Mouse (Mus musculus) hindbrain, embryonic 10.5 days (tissue): ENCODE results near the gene Qpctl. TPM values are rescaled to one million over a fixed set of nuclear protein-coding genes. Genes with fewer than 3 reads are reported as not detected.

ENCODE experiments used
- DNase-seq: peaks from one replicate; pipeline ENCODE4 v3.0.0-alpha.2; 2017; ENCODE audit warnings: low spot score
- H3K27ac ChIP-seq: fragments of 300-500 bp; sonication (generic); 2 replicates; pipeline ENCODE4 v1.5.1; 2016; ENCODE audit warnings: mild to moderate bottlenecking, moderate library complexity
- H3K27me3 ChIP-seq: fragments of 300-500 bp; sonication (generic); 2 replicates; pipeline ENCODE4 v1.6.1; 2016; ENCODE audit warnings: mild to moderate bottlenecking; ENCODE audit not compliant: poor library complexity, insufficient read depth, severe bottlenecking
- H3K36me3 ChIP-seq: fragments of 300-500 bp; sonication (generic); 2 replicates; pipeline ENCODE4 v1.6.1; 2016; ENCODE audit warnings: mild to moderate bottlenecking, moderate library complexity
- H3K4me1 ChIP-seq: fragments of 300-500 bp; sonication (generic); replicated peaks from 2 replicates; pipeline ENCODE4 v1.6.1; 2016; ENCODE audit warnings: mild to moderate bottlenecking
- H3K4me3 ChIP-seq: fragments of 300-500 bp; sonication (generic); 2 replicates; pipeline ENCODE4 v1.5.1; 2016; ENCODE audit warnings: mild to moderate bottlenecking, moderate library complexity
- H3K9me3 ChIP-seq: fragments of 300-500 bp; sonication (generic); 2 replicates; pipeline ENCODE4 v1.6.1; 2016; ENCODE audit warnings: mild to moderate bottlenecking, moderate library complexity
- WGBS: fragments of 180-500 bp; shearing (Covaris S2); methylation state at CpG from one replicate; pipeline ENCODE4 v1.1.7; 2016; 5-methylcytosine and 5-hydroxymethylcytosine counted together
- polyA plus RNA-seq: library from polyadenylated mRNA; unstranded; fragments of >200 nt; fragmentation: Nextera tagmentation; extraction: Ambion mirVana; gene quantifications from 2 replicates; pipeline ENCODE4 v1.2.1, GENCODE M21; 2016

Qpctl gene
- polyA plus RNA-seq, 1 experiment from 2014 or later = 22.1 TPM

DNA sequence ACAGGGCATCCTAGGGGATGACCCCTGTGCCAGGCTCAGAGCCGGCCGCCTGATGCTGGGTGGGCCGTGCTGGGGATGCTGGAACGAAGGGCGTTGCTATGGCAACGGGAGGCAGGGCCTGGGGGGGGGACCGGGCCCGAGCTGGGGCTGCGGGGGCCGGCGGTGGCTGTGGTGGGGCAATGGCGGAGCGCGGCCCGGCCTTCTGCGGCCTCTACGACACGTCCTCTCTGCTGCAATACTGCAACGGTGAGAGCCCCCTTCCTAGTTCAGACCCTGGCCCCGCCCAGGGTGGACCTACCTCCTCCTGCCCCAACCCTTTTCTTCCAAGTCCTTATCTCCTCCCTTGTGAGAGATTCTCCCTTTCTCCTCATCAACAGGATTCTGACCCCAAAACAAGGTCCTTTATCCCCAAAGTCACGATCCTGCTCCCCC is 27.4 kb upstream of the Qpctl start:
- Histone ChIP-seq H3K36me3 (no peaks in the 10 kb centered on the region), H3K4me1 (peaks cover 65% of the 10 kb centered on the region), H3K4me3 (peak overlapping the region; percentile 57), H3K27ac (peak overlapping the region; percentile 83), H3K27me3 (peaks cover 66% of the 10 kb centered on the region), H3K9me3 (0 out of 2 replicates have a peak, but pooled peaks cover 4% of the 10 kb centered on the region)
- 4% methylated on average over 21 of the region's 21 CpGs for WGBS
- no peak for DNase-seq

- DNase-seq = peak; percentile 64
- peak within 1 kb of the TSS; percentile 83 for H3K27ac ChIP-seq
- H3K4me1 ChIP-seq = peaks cover 60% of the 10 kb centered on the region
- no peaks in the 10 kb centered on the region for H3K36me3 ChIP-seq
- peak within 1 kb of the TSS; percentile 57 for H3K4me3 ChIP-seq
- 0 out of 2 replicates have a peak, but pooled peaks cover 4% of the 10 kb centered on the region for H3K9me3 ChIP-seq
- peaks cover 64% of the 10 kb centered on the region for H3K27me3 ChIP-seq
- 1% methylated on average over 30 of the region's 30 CpGs for WGBS
Observed at GRCm38 (mm10) chr7:19175708-19176515, 26.8 kb upstream of the Qpctl start, which contains the start of gene Eml2. Gene Eml2 (plus strand): TSS chr7:19176421.

DNA sequence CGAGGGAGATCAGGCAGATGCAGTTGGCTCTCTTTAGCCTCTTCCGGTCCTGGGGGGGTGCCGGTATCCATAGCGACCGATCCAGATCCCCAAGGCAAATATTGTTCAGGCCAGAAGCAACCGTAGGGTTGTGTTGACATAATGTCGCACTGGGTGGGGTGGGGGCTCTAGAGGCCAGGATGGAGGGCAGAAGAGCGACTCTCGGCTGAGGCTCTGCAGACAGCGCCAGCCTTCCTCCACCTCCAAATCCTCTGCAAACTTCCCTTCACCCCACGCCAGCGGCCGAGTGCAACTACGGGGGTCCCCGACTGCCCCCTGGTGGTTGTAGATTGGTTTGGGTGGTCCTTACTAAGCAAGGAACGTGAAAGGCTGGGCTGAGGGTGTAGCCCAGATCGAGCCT is 23.8 kb upstream of the Qpctl start:
- peak; percentile 88 for DNase-seq
- peaks cover 38% of the 10 kb centered on the region for H3K27me3 ChIP-seq
- H3K36me3 ChIP-seq = no peaks in the 10 kb centered on the region
- peak overlapping the region; percentile 49 for H3K4me3 ChIP-seq
- no peaks in the 10 kb centered on the region for H3K9me3 ChIP-seq
- H3K27ac ChIP-seq = peak overlapping the region; percentile 76
- H3K4me1 ChIP-seq = peaks cover 46% of the 10 kb centered on the region
- 3% methylated on average over 17 of the region's 17 CpGs for WGBS

- no peak for DNase-seq
- H3K9me3 ChIP-seq = peaks cover 3% of the 10 kb centered on the region; the same call in 1 of the 2 replicates
- no peaks in the 10 kb centered on the region for H3K36me3 ChIP-seq
- 56% methylated on average over 8 of the region's 8 CpGs for WGBS
- H3K4me1 ChIP-seq = peaks cover 39% of the 10 kb centered on the region
- peak overlapping the region; percentile 76 for H3K27ac ChIP-seq
- peaks cover 28% of the 10 kb centered on the region for H3K27me3 ChIP-seq
- H3K4me3 ChIP-seq = no peak overlapping the region
Observed at GRCm38 (mm10) chr7:19171831-19172230, 22.7 kb upstream of the Qpctl start.

GRCm38 (mm10) chr7:19170142-19170541 is 21.1 kb upstream of the Qpctl start:
- Histone ChIP-seq H3K4me1 (peaks cover 38% of the 10 kb centered on the region), H3K27me3 (peaks cover 25% of the 10 kb centered on the region), H3K36me3 (no peaks in the 10 kb centered on the region), H3K27ac (0 out of 2 replicates have a peak overlapping the region, but pooled peaks have one; percentile 30), H3K4me3 (no peak overlapping the region), H3K9me3 (peaks cover 3% of the 10 kb centered on the region; the same call in 1 of the 2 replicates)
- no peak for DNase-seq
- WGBS = 65% methylated on average over 8 of the region's 8 CpGs

DNA sequence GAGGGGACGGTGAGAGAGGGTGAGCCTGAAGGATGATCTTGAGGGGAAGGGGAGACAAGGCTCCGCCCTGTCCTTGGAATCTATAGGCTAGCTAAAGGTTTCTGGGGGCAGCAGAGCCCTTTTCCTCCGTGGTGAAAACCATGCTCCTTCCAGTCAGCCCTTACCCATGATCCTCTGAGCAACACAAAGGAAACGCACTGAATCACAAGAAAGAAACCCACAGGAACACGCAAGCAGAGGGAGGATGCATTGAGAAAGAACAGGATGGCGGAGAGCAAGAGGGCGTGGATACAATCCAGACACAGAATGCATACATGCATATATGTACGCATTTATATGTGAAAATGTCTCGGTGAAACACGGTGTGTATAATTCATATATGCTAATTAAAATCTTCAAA is 20.4 kb upstream of the Qpctl start:
- H3K9me3 ChIP-seq = peaks cover 3% of the 10 kb centered on the region; the same call in 1 of the 2 replicates
- no peak for DNase-seq
- no peaks in the 10 kb centered on the region for H3K36me3 ChIP-seq
- no peak overlapping the region for H3K27ac ChIP-seq
- WGBS = 66% methylated on average over 10 of the region's 10 CpGs
- peaks cover 44% of the 10 kb centered on the region for H3K4me1 ChIP-seq
- peaks cover 25% of the 10 kb centered on the region for H3K27me3 ChIP-seq
- no peak overlapping the region for H3K4me3 ChIP-seq

- H3K27me3 ChIP-seq = peaks cover 49% of the 10 kb centered on the region
- H3K4me1 ChIP-seq = peaks cover 42% of the 10 kb centered on the region
- H3K9me3 ChIP-seq = peaks cover 3% of the 10 kb centered on the region; the same call in 1 of the 2 replicates
- WGBS = 93% methylated on average over 3 of the region's 3 CpGs
- no peaks in the 10 kb centered on the region for H3K36me3 ChIP-seq
- no peak overlapping the region for H3K27ac ChIP-seq
- DNase-seq = no peak
- no peak overlapping the region for H3K4me3 ChIP-seq
Observed at GRCm38 (mm10) chr7:19166990-19167389, 17.9 kb upstream of the Qpctl start.

DNA sequence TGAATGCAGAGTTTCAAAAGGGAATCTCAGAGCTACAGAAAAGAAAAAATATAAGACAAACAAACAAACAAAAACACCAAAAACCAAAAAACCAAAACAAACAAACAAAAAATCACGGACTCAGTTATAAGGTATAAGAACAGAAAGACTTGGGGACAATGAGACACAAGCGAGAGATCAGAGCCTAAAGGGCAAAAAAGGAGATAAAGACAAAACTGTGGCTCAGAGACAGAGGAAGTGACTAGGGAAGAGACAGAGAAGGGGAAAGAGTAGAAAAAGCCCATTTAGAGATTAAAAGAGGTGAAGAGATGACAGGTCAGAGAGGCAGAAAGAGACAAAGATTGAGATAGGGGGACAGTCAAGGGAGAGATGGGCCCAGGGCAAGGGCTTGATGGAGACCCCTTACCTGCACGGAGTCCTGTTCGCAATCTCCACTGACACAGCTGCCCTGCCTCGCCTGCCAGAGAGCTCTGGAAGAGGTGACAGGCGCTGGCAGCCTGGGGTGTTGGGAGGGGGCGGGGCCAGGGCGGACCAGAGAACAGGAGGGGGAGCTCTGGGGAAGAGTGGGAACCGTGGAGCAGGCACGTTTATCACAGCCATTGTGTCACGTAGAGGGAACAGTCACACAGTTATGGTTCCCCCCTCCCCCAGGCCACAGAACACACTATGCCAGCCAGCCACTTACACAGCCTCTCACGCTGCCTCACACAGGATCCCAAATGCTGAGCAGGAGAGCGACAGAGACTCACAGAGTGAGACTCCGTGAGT is 16.7 kb upstream of the Qpctl start, which contains the start of gene Gipr:
Gene Gipr (minus strand): TSS at position 472 of the 768 bp plus-strand sequence.
- H3K4me3 ChIP-seq = peak within 1 kb of the TSS; percentile 31
- H3K9me3 ChIP-seq = peaks cover 3% of the 10 kb centered on the region; the same call in 1 of the 2 replicates
- 0 out of 2 replicates have a peak within 1 kb of the TSS, but pooled peaks have one; percentile 14 for H3K27ac ChIP-seq

DNA sequence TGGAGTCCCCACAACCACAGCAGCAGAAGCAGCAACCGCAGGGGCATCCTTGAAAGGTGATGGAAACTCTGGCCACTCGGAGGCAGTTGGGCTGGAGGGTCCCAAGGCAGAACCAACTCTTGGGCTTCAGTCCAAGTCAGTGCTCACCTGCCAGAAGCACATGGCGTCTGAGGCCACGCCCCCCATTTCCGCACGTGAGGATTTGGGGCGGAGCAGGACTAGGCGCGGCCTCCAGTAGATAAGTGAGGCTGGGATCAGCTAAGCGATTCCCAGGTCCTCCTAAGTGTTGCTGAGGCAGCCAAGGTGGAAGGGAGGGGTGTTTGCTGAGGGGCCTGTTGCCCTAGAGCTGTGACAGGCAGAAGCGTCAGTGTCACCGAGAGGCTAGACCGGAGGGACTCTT is 15.9 kb upstream of the Qpctl start:
- DNase-seq = no peak
- Histone ChIP-seq H3K4me3 (peak overlapping the region; percentile 31), H3K27me3 (peaks cover 65% of the 10 kb centered on the region)

More for the DNA sequence above, 16.7 kb upstream of the Qpctl start, which contains the start of gene Gipr:
- Histone ChIP-seq H3K4me1 (peaks cover 37% of the 10 kb centered on the region), H3K36me3 (no peaks in the 10 kb centered on the region), H3K27me3 (peaks cover 56% of the 10 kb centered on the region)
- DNase-seq = no peak
- 14% methylated on average over 14 of the region's 14 CpGs for WGBS

GRCm38 (mm10) chr7:19164189-19164588 is 15.1 kb upstream of the Qpctl start:
- peaks cover 3% of the 10 kb centered on the region; the same call in 1 of the 2 replicates for H3K9me3 ChIP-seq
- peak overlapping the region; percentile 31 for H3K4me3 ChIP-seq
- no peaks in the 10 kb centered on the region for H3K36me3 ChIP-seq
- DNase-seq = no peak
- H3K4me1 ChIP-seq = peaks cover 45% of the 10 kb centered on the region
- 3% methylated on average over 6 of the region's 6 CpGs for WGBS
- peaks cover 73% of the 10 kb centered on the region for H3K27me3 ChIP-seq
- no peak overlapping the region for H3K27ac ChIP-seq

More for the DNA sequence above, 15.9 kb upstream of the Qpctl start:
- Histone ChIP-seq H3K27ac (no peak overlapping the region), H3K4me1 (peaks cover 42% of the 10 kb centered on the region), H3K36me3 (no peaks in the 10 kb centered on the region), H3K9me3 (peaks cover 3% of the 10 kb centered on the region; the same call in 1 of the 2 replicates)
- WGBS = 4% methylated on average over 13 of the region's 13 CpGs

GRCm38 (mm10) chr7:19163752-19164151 is 14.7 kb upstream of the Qpctl start:
- peaks cover 46% of the 10 kb centered on the region for H3K4me1 ChIP-seq
- DNase-seq = no peak
- peaks cover 77% of the 10 kb centered on the region for H3K27me3 ChIP-seq
- peaks cover 3% of the 10 kb centered on the region; the same call in 1 of the 2 replicates for H3K9me3 ChIP-seq
- 0 out of 2 replicates have a peak overlapping the region, but pooled peaks have one; percentile 8 for H3K27ac ChIP-seq
- no peaks in the 10 kb centered on the region for H3K36me3 ChIP-seq
- peak overlapping the region; percentile 31 for H3K4me3 ChIP-seq
- WGBS = 34% methylated on average over 12 of the region's 12 CpGs

DNA sequence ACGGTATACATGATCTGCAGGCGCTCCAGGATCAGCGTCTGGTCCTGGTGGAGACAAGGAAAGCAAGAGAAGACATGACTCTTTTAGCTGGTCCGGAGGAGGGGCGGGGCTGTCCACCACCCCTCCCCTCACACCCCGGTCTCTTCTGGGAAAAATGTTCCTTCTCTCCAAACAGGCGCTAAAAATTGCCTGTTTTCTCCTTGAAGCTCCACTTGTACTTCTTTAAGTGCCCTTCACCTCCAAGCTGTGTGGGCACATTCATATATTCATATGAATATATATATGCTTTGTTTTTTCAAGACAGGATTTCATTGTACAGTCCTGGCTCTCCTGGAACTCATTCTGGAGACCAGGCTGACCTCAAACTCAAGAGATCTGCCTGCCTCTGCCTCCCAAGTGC is 13.8 kb upstream of the Qpctl start:
- H3K27me3 ChIP-seq = peaks cover 77% of the 10 kb centered on the region
- DNase-seq = no peak
- no peaks in the 10 kb centered on the region for H3K36me3 ChIP-seq
- H3K4me3 ChIP-seq = no peak overlapping the region
- H3K27ac ChIP-seq = no peak overlapping the region
- H3K4me1 ChIP-seq = peaks cover 46% of the 10 kb centered on the region
- 85% methylated on average over 7 of the region's 7 CpGs for WGBS
- H3K9me3 ChIP-seq = peaks cover 3% of the 10 kb centered on the region; the same call in 1 of the 2 replicates
